Comparison of ENCODE assay signal across 14 mouse cellular contexts in the genomic region with DNA sequence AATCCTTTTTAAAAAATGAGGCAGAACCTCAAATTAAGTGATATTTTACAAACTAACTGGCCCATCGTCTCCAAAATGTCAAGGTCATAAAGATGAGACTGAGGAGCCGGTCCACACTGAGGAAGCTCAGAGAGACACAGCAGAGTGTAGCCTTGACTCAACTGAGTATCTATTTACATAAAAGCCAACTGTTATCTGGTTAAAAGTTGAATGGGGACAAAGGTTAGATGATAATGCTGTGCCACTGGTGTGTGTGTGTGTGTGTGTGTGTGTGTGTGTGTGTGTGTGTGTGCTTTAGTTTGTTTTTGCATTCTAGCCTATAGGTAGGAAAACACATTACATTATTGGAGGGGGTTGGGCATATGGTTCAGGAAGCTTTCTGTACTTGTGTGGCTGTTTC.
"Had no signal": no experiment of that assay in that cellular context is flagged by ENCODE, and none has a peak within 500 bp of the region (broad histone marks: within the 10 kb centered on the region; RNA-seq: fewer than 3 reads in every experiment).

No protein-coding gene starts in this region.

- ATAC-seq: midbrain, embryonic 15.5 days had no signal

- H3K27ac ChIP-seq: kidney, embryonic 15.5 days; limb, embryonic 15.5 days; lung, embryonic 15.5 days; macrophage; midbrain, embryonic 15.5 days; neural tube, embryonic 12.5 days had no signal

- H3K4me3 ChIP-seq: kidney, embryonic 15.5 days; limb, embryonic 15.5 days; lung, embryonic 15.5 days; megakaryocyte, embryonic 14.5 days; midbrain, embryonic 15.5 days; neural tube, embryonic 12.5 days had no signal

- H3K9me3 ChIP-seq: limb, embryonic 15.5 days; midbrain, embryonic 15.5 days; neural tube, embryonic 12.5 days had no signal

- H3K9ac ChIP-seq: kidney, embryonic 15.5 days; limb, embryonic 15.5 days; lung, embryonic 15.5 days; midbrain, embryonic 15.5 days; neural tube, embryonic 12.5 days had no signal

- H3K36me3 ChIP-seq: kidney, embryonic 15.5 days; limb, embryonic 15.5 days; lung, embryonic 15.5 days; midbrain, embryonic 15.5 days; neural tube, embryonic 12.5 days had no signal

- H3K27me3 ChIP-seq: limb, embryonic 15.5 days; lung, embryonic 15.5 days; midbrain, embryonic 15.5 days; neural tube, embryonic 12.5 days had no signal

- DNase-seq: kidney, adult 2 months; kidney, postnatal 25 days; layer of hippocampus, adult 9-11 months; layer of hippocampus, postnatal 36 days; lung, postnatal 14 days; thymus, postnatal 36 days had no signal

- H3K4me1 ChIP-seq: neural tube, embryonic 12.5 days had no signal

- H3K4me2 ChIP-seq: kidney, embryonic 15.5 days; limb, embryonic 15.5 days; lung, embryonic 15.5 days; midbrain, embryonic 11.5 days; midbrain, embryonic 15.5 days; neural tube, embryonic 12.5 days had no signal
